Mouse (Mus musculus) layer of hippocampus, adult 9-11 months (tissue): ENCODE data around the gene Gm8138.
"Not testable (repeated sequence)": the region's sequence is repeated elsewhere in the genome, so short reads cannot be mapped to it uniquely, and the experiment has no call there.

ENCODE experiments used
- DNase-seq: peaks from one replicate; pipeline ENCODE4 v3.0.0; 2022

Gm8138 gene

GRCm38 (mm10) chr14:43416250-43416649 is at the start of gene Gm8138:
TSS of gene Gm8138 (minus strand) at chr14:43416350.
- DNase-seq: not testable (repeated sequence)

- not testable (repeated sequence) for DNase-seq
These were observed 54.4 kb downstream of the Gm8138 start for GRCm38 (mm10) chr14:43361713-43362112.
